In genomic region chrX:8248542-8249120, GRCm38 (mm10) we compare ENCODE assay signal across 15 mouse cellular contexts. TPM values are rescaled to one million over a fixed set of nuclear protein-coding genes. Genes with fewer than 3 reads are reported as not detected.
"Had no signal": no experiment of that assay in that cellular context is flagged by ENCODE, and none has a peak within 500 bp of the region (broad histone marks: within the 10 kb centered on the region; RNA-seq: fewer than 3 reads in every experiment).

No protein-coding gene starts in this region.

- H3K27me3 ChIP-seq: limb, embryonic 15.5 days; liver, embryonic 12.5 days; megakaryocyte, embryonic 14.5 days; midbrain, embryonic 13.5 days; midbrain, embryonic 15.5 days; neural tube, embryonic 12.5 days; stomach, embryonic 15.5 days had no signal

- H3K9ac ChIP-seq: limb, embryonic 15.5 days; liver, embryonic 12.5 days; liver, embryonic 14.5 days; midbrain, embryonic 13.5 days; midbrain, embryonic 15.5 days; neural tube, embryonic 12.5 days; stomach, embryonic 15.5 days had no signal

- H3K4me2 ChIP-seq: limb, embryonic 15.5 days; liver, embryonic 12.5 days; midbrain, embryonic 11.5 days; midbrain, embryonic 13.5 days; midbrain, embryonic 15.5 days; neural tube, embryonic 12.5 days; stomach, embryonic 15.5 days had no signal

- H3K36me3 ChIP-seq: midbrain, embryonic 15.5 days; stomach, embryonic 15.5 days had no signal

- H3K9me3 ChIP-seq: limb, embryonic 15.5 days; liver, embryonic 12.5 days; megakaryocyte, embryonic 14.5 days; midbrain, embryonic 13.5 days; midbrain, embryonic 15.5 days; neural tube, embryonic 12.5 days; stomach, embryonic 15.5 days had no signal

- H3K27ac ChIP-seq: limb, embryonic 15.5 days; liver, embryonic 12.5 days; liver, embryonic 14.5 days; macrophage; midbrain, embryonic 13.5 days; midbrain, embryonic 15.5 days; neural tube, embryonic 12.5 days; stomach, embryonic 15.5 days; stomach, postnatal 0 days had no signal

- H3K4me3 ChIP-seq: limb, embryonic 15.5 days; liver, embryonic 12.5 days; megakaryocyte, embryonic 14.5 days; midbrain, embryonic 13.5 days; midbrain, embryonic 15.5 days; neural tube, embryonic 12.5 days; stomach, embryonic 15.5 days had no signal

- H3K4me1 ChIP-seq: stomach, embryonic 15.5 days had no signal

- DNase-seq: right cerebral cortex, postnatal 14 days; thymus, adult 2 months; thymus, postnatal 25 days; thymus, postnatal 4 days had no signal

- ATAC-seq: liver, embryonic 12.5 days; midbrain, embryonic 13.5 days; midbrain, embryonic 15.5 days had no signal

RNA-seq across cellular contexts. Expression of gene Slc38a5, which starts 22.3 kb away (rescaled TPM):
- polyA plus RNA-seq: macrophage had no signal
